Mouse (Mus musculus) liver, adult 2 months (tissue): ENCODE measurements around the gene Kcnt2.

Experiments
- CTCF ChIP-seq: fragments of 200-500 bp; IDR thresholded peaks from 2 replicates; pipeline ENCODE4 v1.5.1; 2011; ENCODE audit warnings: low read depth, low read length, control low read depth
- POLR2A ChIP-seq: fragments of 200-500 bp; IDR thresholded peaks from 2 replicates; pipeline ENCODE4 v1.6.1; 2011; ENCODE audit warnings: low read length, control low read depth; ENCODE audit not compliant: insufficient read depth; ENCODE audit errors: extremely low read depth

DNA sequence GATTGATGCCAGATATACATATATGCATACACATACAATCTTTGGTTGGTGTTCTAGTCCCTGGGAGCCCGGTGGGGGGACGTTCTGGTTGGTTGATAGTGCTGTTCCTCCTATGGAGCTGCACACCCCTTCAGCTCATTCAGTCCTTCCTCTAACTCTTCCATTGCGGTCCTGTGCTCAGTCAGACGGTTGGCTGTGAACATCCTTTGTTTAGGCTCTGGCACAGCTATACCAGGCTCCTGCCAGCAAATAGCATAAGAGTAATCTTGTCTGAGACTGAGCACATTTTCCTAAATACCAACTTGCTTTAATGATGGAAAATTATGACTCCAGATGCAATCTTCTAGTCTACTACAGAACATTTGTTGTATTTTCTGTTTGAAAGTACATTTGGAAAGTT lies 222.4 kb downstream of the Kcnt2 start:
- TF ChIP-seq CTCF (no peak), POLR2A (no peak)
